Mouse (Mus musculus) cortical plate, adult 2 months (tissue): ENCODE measurements at regions not wholly inside any gene's neighbourhood (a gene's known extent, or its start where the extent isn't known, plus 50 kb on each side); places are given as distances from the start of the nearest gene placed in this dataset.

Experiments
- CTCF ChIP-seq: fragments of 200-500 bp; IDR thresholded peaks from 2 replicates; pipeline ENCODE4 v1.5.1; 2011; ENCODE audit warnings: mild to moderate bottlenecking, control low read depth, low read length; ENCODE audit not compliant: insufficient read depth; ENCODE audit errors: extremely low read depth
- POLR2A ChIP-seq: fragments of 200-500 bp; IDR thresholded peaks from 2 replicates; pipeline ENCODE4 v1.6.1; 2011; ENCODE audit warnings: mild to moderate bottlenecking, low read length, control low read depth; ENCODE audit not compliant: insufficient read depth; ENCODE audit errors: extremely low read depth

- TF ChIP-seq CTCF: no peak
- no peak for TF ChIP-seq POLR2A
Observed at GRCm38 (mm10) chr13:97504949-97505348, 255.5 kb downstream of the Gm10260 start.
